Mouse (Mus musculus): ENCODE measurements around the gene F3. TPM values are rescaled to one million over a fixed set of nuclear protein-coding genes. Genes with fewer than 3 reads are reported as not detected.

Gene F3
- 68.2 and 69.9 TPM in 2 replicates for polyA plus RNA-seq (2021; fragmentation: Nextera tagmentation)
- long read RNA-seq, experiment 1, transcript F3-201 (6 exons, 1,872 nt) = major isoform, 136 of 150 reads
- long read RNA-seq, experiment 1, partial matches to known transcripts = 8 of 150 reads
- long read RNA-seq, experiment 1, other reads (novel, unspliced or antisense) = 6 of 150 reads
- long read RNA-seq, experiment 2, transcript F3-201 (6 exons, 1,872 nt) = major isoform, 274 of 294 reads
- long read RNA-seq, experiment 2, partial matches to known transcripts = 9 of 294 reads
- long read RNA-seq, experiment 2, other reads (novel, unspliced or antisense) = 11 of 294 reads

DNA sequence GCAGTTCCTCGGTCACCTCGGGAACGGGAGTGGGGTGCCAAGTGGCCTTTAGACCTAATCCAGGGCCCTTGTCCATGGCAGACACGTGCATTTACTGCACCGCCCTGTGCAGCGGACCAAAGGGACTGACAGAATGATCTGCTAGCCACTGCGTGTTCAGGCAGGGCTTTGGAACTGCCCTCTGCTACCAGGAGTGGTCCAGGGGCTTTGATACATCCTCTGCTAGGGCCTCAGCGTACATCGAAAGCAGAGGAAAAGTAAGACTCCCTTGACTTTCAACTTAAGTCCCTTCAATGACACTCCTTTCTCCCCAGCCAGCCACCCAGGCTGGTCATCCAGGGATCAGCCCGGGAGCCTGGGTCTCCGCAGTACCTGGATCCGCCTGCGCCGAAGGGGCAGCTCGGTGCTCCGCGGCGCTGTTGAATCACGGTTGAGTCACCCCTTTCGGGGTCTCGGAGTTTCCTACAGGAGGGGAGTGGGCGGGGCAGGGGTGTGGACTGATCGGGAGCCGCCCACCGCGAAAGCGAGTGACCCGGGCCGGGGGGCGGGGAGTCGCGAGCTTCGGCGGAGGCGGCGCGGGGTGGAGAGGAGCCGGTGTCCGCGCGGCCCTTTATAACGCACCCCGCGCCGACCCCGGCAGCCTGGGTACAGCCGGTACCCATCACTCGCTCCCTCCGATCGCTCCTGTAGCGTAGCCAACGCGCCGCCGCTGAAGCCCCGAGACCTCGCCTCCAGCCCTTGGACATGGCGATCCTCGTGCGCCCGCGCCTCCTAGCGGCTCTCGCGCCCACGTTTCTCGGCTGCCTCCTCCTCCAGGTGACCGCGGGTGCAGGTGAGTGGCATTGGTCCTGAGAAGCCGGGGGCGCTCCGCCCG lies at the start of gene F3:
F3 (plus strand) TSS at position 567 of the 874 bp plus-strand sequence.

Other genes starting within 250 kb of the F3 start
- 0.10 and 0.43 TPM in 2 replicates for gene Slc44a3, start 191.1 kb upstream of the F3 start, polyA plus RNA-seq (2021; fragmentation: Nextera tagmentation)
- not detected in 2 replicates for gene 4930432M17Rik, start 52.8 kb upstream of the F3 start, polyA plus RNA-seq (2021; fragmentation: Nextera tagmentation)
- 50.3 and 52.9 TPM in 2 replicates for gene Abcd3, start 91.8 kb downstream of the F3 start, polyA plus RNA-seq (2021; fragmentation: Nextera tagmentation)
- 2.1 and 2.3 TPM in 2 replicates for gene Arhgap29, start 229.0 kb downstream of the F3 start, polyA plus RNA-seq (2021; fragmentation: Nextera tagmentation)